Mouse (Mus musculus) heart, postnatal 0 days (tissue): ENCODE data around the gene Gm11127.

ENCODE experiments used
- CTCF ChIP-seq: IDR thresholded peaks from 2 replicates; pipeline ENCODE4 v1.5.1; 2016; ENCODE audit warnings: antibody characterized with exemption, control low read depth, low read depth
- EP300 ChIP-seq: IDR thresholded peaks from 2 replicates; pipeline ENCODE4 v1.6.1; 2016; ENCODE audit warnings: antibody characterized with exemption, low read depth

GRCm38 (mm10) chr17:36043286-36043685 lies 14.9 kb downstream of the Gm11127 start:
- TF ChIP-seq CTCF, result no peak
- no peak for TF ChIP-seq EP300
